Mouse (Mus musculus) ES-E14 (cell line): Measurements from ENCODE around the gene Grin2b.
A peak's percentile ranks its signal among the peaks of the same experiment; 100 is the strongest.

ENCODE experiments used
- CHD2 ChIP-seq: IDR thresholded peaks from 2 replicates; pipeline ENCODE4 v1.6.1; 2014; ENCODE audit warnings: mild to moderate bottlenecking, low read depth, low read length, inconsistent platforms
- HCFC1 ChIP-seq: IDR thresholded peaks from 2 replicates; pipeline ENCODE4 v1.6.1; 2012; ENCODE audit warnings: low read length, inconsistent platforms, borderline replicate concordance; ENCODE audit not compliant: insufficient read depth
- MAFK ChIP-seq: IDR thresholded peaks from 2 replicates; pipeline ENCODE4 v1.6.1; 2014; ENCODE audit warnings: mild to moderate bottlenecking, low read depth, low read length, inconsistent platforms; ENCODE audit not compliant: insufficient read depth
- ZC3H11A ChIP-seq: IDR thresholded peaks from 2 replicates; pipeline ENCODE4 v1.6.1; 2012; ENCODE audit warnings: low read depth, mild to moderate bottlenecking, inconsistent platforms, low read length, borderline replicate concordance
- ZNF384 ChIP-seq: IDR thresholded peaks from 2 replicates; pipeline ENCODE4 v1.6.1; 2012; ENCODE audit warnings: low read depth, low read length, inconsistent platforms

GRCm38 (mm10) chr6:135914608-135915007 lies 258.7 kb downstream of the Grin2b start:
- TF ChIP-seq ZNF384: no peak
- TF ChIP-seq CHD2: no peak
- no peak for TF ChIP-seq HCFC1
- TF ChIP-seq MAFK: no peak
- peak; percentile 32; the same call in 1 of the 2 replicates for TF ChIP-seq ZC3H11A
